Mouse (Mus musculus) testis, adult 2 months (tissue): ENCODE measurements around the gene Tmem115.

Source experiments
- CTCF ChIP-seq: fragments of 200-500 bp; IDR thresholded peaks from 2 replicates; pipeline ENCODE4 v1.5.1; 2012; ENCODE audit warnings: low read depth, mild to moderate bottlenecking, inconsistent platforms, low read length, moderate library complexity; ENCODE audit not compliant: control insufficient read depth, insufficient read depth, insufficient replicate concordance
- POLR2A ChIP-seq: fragments of 200-500 bp; IDR thresholded peaks from 2 replicates; pipeline ENCODE4 v1.6.1; 2012; ENCODE audit warnings: low read depth, mild to moderate bottlenecking, inconsistent platforms, low read length, moderate library complexity; ENCODE audit not compliant: control insufficient read depth

DNA sequence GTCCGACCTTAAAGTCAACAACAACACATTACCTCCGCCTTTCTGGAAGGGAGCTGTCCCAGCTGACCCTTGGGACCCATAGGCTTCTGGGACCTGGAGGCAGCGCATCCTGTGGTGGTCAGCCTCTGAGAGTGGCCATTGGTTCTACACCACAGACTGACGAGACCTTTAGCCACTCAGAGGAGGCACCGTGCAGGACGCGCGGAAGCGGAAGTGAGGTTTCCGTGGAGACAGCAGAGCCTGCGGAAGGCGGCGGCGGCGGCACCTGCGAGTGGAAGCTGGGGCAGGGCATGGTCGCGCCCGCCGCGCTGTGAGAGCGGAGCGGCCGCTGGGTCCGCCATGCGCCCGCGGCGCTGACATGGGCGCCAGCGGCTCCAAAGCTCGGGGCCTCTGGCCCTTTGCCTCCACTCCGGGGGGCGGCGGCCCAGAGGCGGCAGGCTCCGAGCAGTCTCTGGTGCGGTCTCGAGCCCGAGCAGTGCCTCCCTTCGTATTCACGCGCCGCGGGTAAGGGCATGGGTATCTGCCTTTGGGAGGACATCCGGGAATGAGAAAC, 29.4 kb downstream of the Tmem115 start, which contains the start of gene Tusc2:
- peak; percentile 79 for TF ChIP-seq POLR2A
- no peak for TF ChIP-seq CTCF
